Mouse (Mus musculus) lung, embryonic 15.5 days (tissue): ENCODE measurements around the gene Fbxl15. TPM values are rescaled to one million over a fixed set of nuclear protein-coding genes. Genes with fewer than 3 reads are reported as not detected.
A peak's percentile ranks its signal among the peaks of the same experiment; 100 is the strongest.

Source experiments
- ATAC-seq: fragments of 200-750 bp; cut with Nextera tagmentation; 2 replicates; pipeline ENCODE4 v1.8.0; 2017; ENCODE audit warnings: moderate number of reproducible peaks, borderline replicate concordance; ENCODE audit not compliant: low FRiP score, low TSS enrichment; ENCODE audit errors: extremely low read depth
- H3K27ac ChIP-seq: fragments of 300-500 bp; sonication (generic); 2 replicates; pipeline ENCODE4 v1.5.1; 2015; ENCODE audit warnings: moderate library complexity, mild to moderate bottlenecking, inconsistent platforms
- H3K27me3 ChIP-seq: fragments of 300-500 bp; sonication (generic); 2 replicates; pipeline ENCODE4 v1.6.1; 2015; ENCODE audit warnings: inconsistent platforms
- H3K36me3 ChIP-seq: fragments of 300-500 bp; sonication (generic); 2 replicates; pipeline ENCODE4 v1.6.1; 2015; ENCODE audit warnings: inconsistent platforms
- H3K4me1 ChIP-seq: fragments of 300-500 bp; sonication (generic); 2 replicates; pipeline ENCODE4 v1.6.1; 2015; ENCODE audit warnings: inconsistent platforms
- H3K4me2 ChIP-seq: fragments of 300-500 bp; sonication (generic); 2 replicates; pipeline ENCODE4 v1.6.1; 2015; ENCODE audit warnings: inconsistent platforms, mild to moderate bottlenecking, moderate library complexity
- H3K4me3 ChIP-seq: fragments of 300-500 bp; sonication (generic); 2 replicates; pipeline ENCODE4 v1.5.1; 2015; ENCODE audit warnings: mild to moderate bottlenecking, inconsistent platforms
- H3K9ac ChIP-seq: fragments of 300-500 bp; sonication (generic); 2 replicates; pipeline ENCODE4 v1.6.1; 2015; ENCODE audit warnings: inconsistent platforms
- H3K9me3 ChIP-seq: fragments of 300-500 bp; sonication (generic); 2 replicates; pipeline ENCODE4 v1.6.1; 2016; ENCODE audit warnings: inconsistent platforms
- WGBS: fragments of 180-500 bp; shearing (Covaris S2); methylation state at CpG from one replicate; pipeline ENCODE4 v1.1.7; 2015; 5-methylcytosine and 5-hydroxymethylcytosine counted together
- polyA plus RNA-seq: library from polyadenylated mRNA; unstranded; fragments of >200 nt; fragmentation: Nextera tagmentation; extraction: Ambion mirVana; gene quantifications from 2 replicates; pipeline ENCODE4 v1.2.1, GENCODE M21; 2015

The Fbxl15 gene
- polyA plus RNA-seq, 1 experiment from 2014 or later: 14.2 TPM

GRCm38 (mm10) chr19:46318586-46319378, 9.2 kb upstream of the Fbxl15 start:
- Histone ChIP-seq H3K9me3 (no peaks in the 10 kb centered on the region), H3K27ac (no peak overlapping the region), H3K4me2 (peak overlapping the region; percentile 64), H3K4me1 (peaks cover 22% of the 10 kb centered on the region), H3K9ac (no peak overlapping the region), H3K27me3 (peaks cover 99% of the 10 kb centered on the region), H3K4me3 (no peak overlapping the region), H3K36me3 (no peaks in the 10 kb centered on the region)
- no peak for ATAC-seq
- WGBS: 9% methylated on average over 16 of the region's 16 CpGs

DNA sequence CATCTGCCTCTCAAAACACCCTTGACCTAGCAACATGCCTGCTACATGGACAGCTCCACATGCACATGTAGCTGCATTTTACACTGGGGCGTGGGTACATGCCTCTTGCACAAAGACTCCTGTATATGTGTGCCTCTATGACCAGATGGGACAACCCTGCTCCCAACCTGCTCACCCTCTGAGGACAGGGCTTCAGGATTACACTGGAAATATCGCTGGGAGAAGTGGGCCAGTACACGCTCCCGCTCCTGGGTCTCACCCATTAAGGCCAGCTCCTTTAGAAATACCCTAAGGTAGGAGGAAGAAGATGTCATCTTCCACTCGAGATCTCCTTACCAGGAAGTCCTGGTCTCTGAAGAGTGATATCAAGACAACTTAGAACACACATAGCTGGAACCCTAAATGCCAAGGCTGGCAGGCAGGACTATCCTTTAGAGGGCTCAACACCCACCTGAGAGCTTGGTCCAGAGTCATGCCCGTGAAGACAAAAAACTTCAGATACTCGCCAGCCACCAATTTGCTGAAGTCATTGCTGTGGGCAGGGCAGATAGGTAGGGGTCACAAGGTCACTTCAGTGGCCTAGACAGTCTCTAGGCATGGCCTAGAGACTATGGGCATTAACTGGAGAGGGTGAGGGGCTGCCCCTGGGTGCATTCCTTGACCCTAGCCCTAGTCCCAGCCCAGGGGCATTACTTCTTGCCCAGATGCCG, 7.8 kb upstream of the Fbxl15 start:
- H3K36me3 ChIP-seq: no peaks in the 10 kb centered on the region
- H3K9me3 ChIP-seq: no peaks in the 10 kb centered on the region
- H3K4me3 ChIP-seq: no peak overlapping the region
- H3K27ac ChIP-seq: no peak overlapping the region
- H3K4me1 ChIP-seq: peaks cover 15% of the 10 kb centered on the region
- peaks cover 99% of the 10 kb centered on the region for H3K27me3 ChIP-seq
- WGBS: 69% methylated on average over 8 of the region's 8 CpGs
- H3K9ac ChIP-seq: no peak overlapping the region
- ATAC-seq: no peak
- no peak overlapping the region for H3K4me2 ChIP-seq

GRCm38 (mm10) chr19:46321101-46321943, 6.7 kb upstream of the Fbxl15 start:
- Histone ChIP-seq H3K9me3 (no peaks in the 10 kb centered on the region), H3K27ac (no peak overlapping the region), H3K27me3 (peaks cover 99% of the 10 kb centered on the region), H3K4me1 (peaks cover 15% of the 10 kb centered on the region), H3K36me3 (no peaks in the 10 kb centered on the region), H3K4me2 (no peak overlapping the region), H3K4me3 (no peak overlapping the region), H3K9ac (no peak overlapping the region)
- no peak for ATAC-seq
- 24% methylated on average over 6 of the region's 6 CpGs for WGBS

DNA sequence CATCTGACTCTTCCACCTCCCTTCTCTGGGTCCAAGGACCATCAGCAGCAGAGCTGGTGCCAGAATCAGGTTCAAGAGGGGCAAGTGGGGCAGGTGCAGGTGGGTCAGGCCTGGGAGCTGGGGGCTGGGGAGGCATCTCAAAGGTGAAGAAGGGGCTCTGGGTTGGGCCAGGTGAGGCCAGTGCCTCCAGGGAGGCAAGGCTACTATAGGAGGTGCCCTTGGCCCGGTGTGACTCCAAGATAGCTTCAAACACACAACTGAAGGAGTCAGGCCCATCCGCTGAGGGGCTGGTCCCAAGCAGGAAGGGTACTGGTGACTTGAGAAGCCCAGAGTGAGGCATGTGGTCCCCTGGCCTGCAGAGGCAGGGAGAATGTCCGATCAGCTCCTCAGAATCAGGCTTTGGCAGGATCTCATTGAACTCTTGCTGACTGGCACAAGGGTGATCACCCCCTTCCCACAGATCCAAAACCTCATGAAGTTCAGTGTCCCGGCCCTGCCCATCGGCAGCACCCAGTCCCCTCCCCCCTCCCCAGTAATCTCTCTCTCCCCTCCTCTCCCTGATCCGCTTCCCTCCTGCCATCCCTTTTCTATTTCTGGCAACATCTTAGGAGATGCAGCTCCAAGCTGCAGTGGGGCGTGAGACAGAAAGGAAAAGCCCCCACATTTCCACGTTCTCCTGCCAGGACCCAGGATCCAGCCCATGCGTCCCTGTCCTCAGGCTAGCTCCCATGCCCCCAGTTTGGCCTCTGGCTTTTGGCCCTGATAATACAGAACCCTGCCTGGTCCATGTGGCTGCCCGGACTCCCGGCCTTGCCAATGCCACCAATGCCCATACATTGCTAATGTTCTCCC, 5.6 kb upstream of the Fbxl15 start:
- Histone ChIP-seq H3K4me3 (no peak overlapping the region), H3K4me2 (no peak overlapping the region), H3K36me3 (no peaks in the 10 kb centered on the region), H3K4me1 (peaks cover 22% of the 10 kb centered on the region), H3K9me3 (no peaks in the 10 kb centered on the region), H3K9ac (no peak overlapping the region), H3K27me3 (peaks cover 99% of the 10 kb centered on the region), H3K27ac (no peak overlapping the region)
- ATAC-seq: no peak
- 46% methylated on average over 11 of the region's 11 CpGs for WGBS

- Histone ChIP-seq H3K4me2 (no peak overlapping the region), H3K4me3 (no peak overlapping the region), H3K36me3 (no peaks in the 10 kb centered on the region), H3K27ac (no peak overlapping the region), H3K27me3 (peaks cover 96% of the 10 kb centered on the region), H3K9me3 (no peaks in the 10 kb centered on the region), H3K9ac (no peak overlapping the region), H3K4me1 (peaks cover 21% of the 10 kb centered on the region)
- WGBS: 67% methylated on average over 13 of the region's 13 CpGs
- ATAC-seq: no peak
Measured at GRCm38 (mm10) chr19:46322996-46323572, 4.9 kb upstream of the Fbxl15 start.

DNA sequence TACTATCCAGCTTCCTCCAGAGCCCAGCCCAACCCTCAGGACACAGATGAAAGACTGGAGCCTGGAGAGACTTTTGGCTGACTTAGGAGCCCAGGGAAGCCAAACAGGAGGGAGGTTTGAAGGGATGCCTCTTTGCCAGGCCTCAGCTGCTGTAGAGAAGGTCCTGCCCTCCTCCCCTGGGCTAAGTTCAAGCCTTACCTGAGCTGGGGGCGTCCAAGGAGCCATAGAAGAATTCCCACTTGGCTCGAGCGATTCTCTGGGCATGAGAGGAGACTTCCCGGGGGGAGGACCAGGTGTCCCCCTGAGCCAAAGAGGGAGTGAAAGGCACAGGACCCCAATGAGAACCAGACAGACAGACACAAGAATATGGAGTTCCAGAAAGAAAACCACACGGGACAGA, 4.3 kb upstream of the Fbxl15 start:
- H3K4me3 ChIP-seq: no peak overlapping the region
- no peak overlapping the region for H3K9ac ChIP-seq
- ATAC-seq: no peak
- no peak overlapping the region for H3K4me2 ChIP-seq
- H3K4me1 ChIP-seq: peaks cover 16% of the 10 kb centered on the region
- no peaks in the 10 kb centered on the region for H3K36me3 ChIP-seq
- H3K27ac ChIP-seq: no peak overlapping the region
- WGBS: 66% methylated on average over 5 of the region's 5 CpGs
- H3K9me3 ChIP-seq: no peaks in the 10 kb centered on the region
- H3K27me3 ChIP-seq: peaks cover 89% of the 10 kb centered on the region

DNA sequence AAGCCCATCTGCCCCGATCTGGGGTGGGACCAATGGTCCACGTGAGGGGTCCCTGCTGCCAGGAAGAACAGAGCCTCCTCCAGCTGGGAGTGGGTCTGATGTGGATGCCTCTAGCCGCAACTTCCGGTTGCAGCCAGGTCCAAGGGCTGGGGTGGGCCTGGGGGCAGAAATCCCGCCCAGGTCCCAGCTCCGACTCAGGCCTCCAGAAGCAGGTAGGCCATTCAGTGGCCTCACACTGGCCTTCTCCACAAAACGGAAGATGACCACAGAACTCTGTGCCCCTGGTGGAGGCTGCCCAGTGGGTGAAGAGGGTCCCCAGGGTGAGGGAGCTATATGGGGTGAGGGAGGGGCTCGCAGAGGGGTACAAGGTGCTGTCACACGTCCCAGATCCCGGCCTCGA, 3.6 kb upstream of the Fbxl15 start:
- H3K9ac ChIP-seq: no peak overlapping the region
- H3K4me2 ChIP-seq: no peak overlapping the region
- ATAC-seq: no peak
- H3K27me3 ChIP-seq: peaks cover 83% of the 10 kb centered on the region
- peaks cover 22% of the 10 kb centered on the region for H3K4me1 ChIP-seq
- 57% methylated on average over 11 of the region's 11 CpGs for WGBS
- H3K9me3 ChIP-seq: no peaks in the 10 kb centered on the region
- no peak overlapping the region for H3K27ac ChIP-seq
- no peaks in the 10 kb centered on the region for H3K36me3 ChIP-seq
- no peak overlapping the region for H3K4me3 ChIP-seq

DNA sequence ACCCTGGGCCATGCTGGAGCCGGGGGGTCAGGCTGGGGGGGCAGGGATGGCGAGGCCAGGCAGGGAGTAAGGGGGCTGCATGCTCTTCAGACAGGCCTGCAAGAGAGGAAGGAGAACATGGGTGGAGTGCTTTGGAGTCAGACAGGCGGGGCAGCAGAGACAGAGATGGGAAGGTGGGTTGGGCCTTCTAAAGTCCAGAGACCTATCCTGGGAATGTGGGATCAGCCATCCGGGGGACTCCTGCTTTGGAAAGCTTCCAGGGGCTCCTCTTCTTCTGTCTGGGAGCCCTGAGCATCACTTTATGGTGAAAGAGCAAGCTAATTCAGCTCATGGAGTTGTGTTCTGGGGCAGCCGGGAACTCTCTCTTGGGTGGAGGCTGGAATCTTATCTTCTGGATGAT, 3.1 kb upstream of the Fbxl15 start:
- peaks cover 27% of the 10 kb centered on the region for H3K4me1 ChIP-seq
- H3K9me3 ChIP-seq: no peaks in the 10 kb centered on the region
- H3K4me2 ChIP-seq: no peak overlapping the region
- H3K9ac ChIP-seq: no peak overlapping the region
- no peak overlapping the region for H3K4me3 ChIP-seq
- no peaks in the 10 kb centered on the region for H3K36me3 ChIP-seq
- 50% methylated on average over 5 of the region's 5 CpGs for WGBS
- no peak overlapping the region for H3K27ac ChIP-seq
- no peak for ATAC-seq
- peaks cover 77% of the 10 kb centered on the region for H3K27me3 ChIP-seq

DNA sequence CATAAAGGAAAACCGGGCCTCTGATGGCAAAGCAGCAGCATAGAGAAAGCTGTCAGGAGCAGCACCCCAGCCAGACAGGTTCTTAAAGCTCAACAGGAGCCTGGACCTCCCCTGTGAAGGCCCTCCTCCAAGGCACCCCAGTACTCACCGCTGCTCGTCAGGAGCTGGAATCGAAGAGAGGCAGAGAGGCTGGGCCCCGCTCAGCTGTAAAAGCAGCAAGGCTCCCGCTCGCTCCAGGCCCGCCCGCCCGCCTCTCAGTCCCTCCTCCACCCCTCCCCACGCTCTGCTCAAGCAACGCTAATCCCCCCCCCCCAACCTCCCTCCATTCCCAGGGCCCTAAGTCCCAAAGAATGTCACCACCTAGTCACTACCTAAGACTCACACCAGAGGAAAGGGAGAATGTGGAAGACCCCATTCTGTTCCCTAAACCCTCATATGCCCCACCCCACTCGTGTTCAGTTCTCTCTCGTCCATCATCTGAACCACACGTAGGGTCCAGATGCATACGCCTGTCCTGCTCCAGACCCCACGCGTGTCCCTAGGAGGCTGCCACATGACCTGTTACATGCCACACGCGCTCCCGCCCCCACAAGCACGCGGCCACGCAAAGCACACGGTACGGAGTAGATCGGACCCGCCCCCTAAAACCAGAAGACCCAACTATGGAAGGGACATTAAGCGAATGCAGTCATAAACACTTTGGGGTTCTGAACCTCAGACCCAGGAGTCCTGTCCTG, 1.8 kb upstream of the Fbxl15 start:
- peaks cover 27% of the 10 kb centered on the region for H3K4me1 ChIP-seq
- no peak for ATAC-seq
- no peak overlapping the region; the same call in 1 of the 2 replicates for H3K4me3 ChIP-seq
- H3K27ac ChIP-seq: no peak overlapping the region
- H3K27me3 ChIP-seq: peaks cover 65% of the 10 kb centered on the region
- no peaks in the 10 kb centered on the region for H3K9me3 ChIP-seq
- WGBS: 4% methylated on average over 29 of the region's 29 CpGs
- H3K9ac ChIP-seq: no peak overlapping the region
- peaks cover 8% of the 10 kb centered on the region; the same call in 1 of the 2 replicates for H3K36me3 ChIP-seq
- peak overlapping the region; percentile 100; the same call in 1 of the 2 replicates for H3K4me2 ChIP-seq

GRCm38 (mm10) chr19:46326756-46327305, 1.2 kb upstream of the Fbxl15 start, which contains the start of gene Psd:
Psd (minus strand) TSS chr19:46327156.
- Histone ChIP-seq H3K36me3 (peaks cover 11% of the 10 kb centered on the region; the same call in 1 of the 2 replicates), H3K27ac (peak within 1 kb of the TSS; percentile 89), H3K27me3 (peaks cover 58% of the 10 kb centered on the region), H3K4me2 (peak within 1 kb of the TSS; percentile 100), H3K4me1 (peaks cover 27% of the 10 kb centered on the region), H3K4me3 (peak within 1 kb of the TSS; percentile 76), H3K9ac (peak within 1 kb of the TSS; percentile 70), H3K9me3 (no peaks in the 10 kb centered on the region)
- no peak for ATAC-seq
- WGBS: 2% methylated on average over 35 of the region's 35 CpGs
